Mouse (Mus musculus) common myeloid progenitor, adult 5-6 weeks (primary cell): Measurements from ENCODE around the gene Tet3. TPM values are rescaled to one million over a fixed set of nuclear protein-coding genes. Genes with fewer than 3 reads are reported as not detected.

Source experiments
- ATAC-seq: replicated peaks from 2 replicates; pipeline ENCODE4 v1.8.0; 2016; ENCODE audit warnings: low read depth, mild to moderate bottlenecking, moderate TSS enrichment, inconsistent platforms; ENCODE audit not compliant: poor library complexity, severe bottlenecking
- total RNA-seq: library from RNA; stranded (forward); fragments of 200-1000, 187-1606 nt; gene quantifications from 2 replicates; pipeline ENCODE4 v1.2.3, GENCODE M21; 2017

Gene Tet3
- 17.6 and 24.2 TPM in 2 replicates for total RNA-seq

DNA sequence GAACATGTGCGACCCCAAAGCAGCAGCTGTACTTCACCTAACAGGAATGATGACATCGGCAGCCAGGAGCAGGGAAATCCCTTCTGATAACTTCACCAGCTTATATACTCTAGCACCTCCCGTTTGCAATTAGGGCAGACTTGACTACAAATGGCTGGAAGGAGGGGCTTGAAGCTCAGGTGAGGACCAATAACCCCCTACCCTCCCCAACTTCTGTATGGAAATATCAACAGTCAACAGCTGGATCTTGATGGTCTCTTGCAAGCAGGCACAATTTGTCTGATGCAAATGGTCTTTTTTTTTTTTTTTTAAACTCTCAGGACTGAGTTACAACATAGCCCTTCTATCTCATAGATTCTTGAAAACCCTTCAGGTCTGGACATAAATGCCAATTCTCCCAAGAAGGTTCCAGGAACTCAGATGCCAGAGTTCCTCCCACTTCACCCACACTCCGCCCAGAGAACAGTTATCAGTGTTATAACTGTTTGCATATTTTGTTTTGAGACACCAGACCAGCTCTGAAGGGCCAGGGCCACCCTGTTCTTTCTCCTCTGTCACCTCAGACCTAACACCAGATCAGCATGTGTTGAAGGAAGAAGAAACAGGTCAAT, at the start of gene Tet3:
Tet3 (minus strand) TSS at position 51 of the 611 bp plus-strand sequence.
- no peak for ATAC-seq

DNA sequence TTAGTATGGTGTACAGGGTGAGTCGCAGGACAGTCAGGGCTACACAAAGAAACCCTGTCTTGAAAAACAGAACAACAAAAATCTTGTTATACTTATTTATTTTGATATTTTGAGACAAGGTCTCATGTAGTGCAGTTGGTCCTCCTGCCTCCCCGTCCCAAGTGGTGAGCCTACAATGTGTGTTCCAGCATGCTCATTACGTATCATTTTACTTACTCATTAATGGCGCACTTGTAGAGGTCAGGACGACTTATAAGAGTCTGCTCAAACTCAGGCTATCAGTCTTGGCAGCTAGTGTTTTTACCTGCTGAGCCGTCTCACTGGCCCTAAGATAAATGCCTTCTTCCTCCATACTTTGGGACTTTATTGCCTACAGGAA, 48.3 kb upstream of the Tet3 start:
- ATAC-seq: peak; percentile 17; the same call in 1 of the 2 replicates

DNA sequence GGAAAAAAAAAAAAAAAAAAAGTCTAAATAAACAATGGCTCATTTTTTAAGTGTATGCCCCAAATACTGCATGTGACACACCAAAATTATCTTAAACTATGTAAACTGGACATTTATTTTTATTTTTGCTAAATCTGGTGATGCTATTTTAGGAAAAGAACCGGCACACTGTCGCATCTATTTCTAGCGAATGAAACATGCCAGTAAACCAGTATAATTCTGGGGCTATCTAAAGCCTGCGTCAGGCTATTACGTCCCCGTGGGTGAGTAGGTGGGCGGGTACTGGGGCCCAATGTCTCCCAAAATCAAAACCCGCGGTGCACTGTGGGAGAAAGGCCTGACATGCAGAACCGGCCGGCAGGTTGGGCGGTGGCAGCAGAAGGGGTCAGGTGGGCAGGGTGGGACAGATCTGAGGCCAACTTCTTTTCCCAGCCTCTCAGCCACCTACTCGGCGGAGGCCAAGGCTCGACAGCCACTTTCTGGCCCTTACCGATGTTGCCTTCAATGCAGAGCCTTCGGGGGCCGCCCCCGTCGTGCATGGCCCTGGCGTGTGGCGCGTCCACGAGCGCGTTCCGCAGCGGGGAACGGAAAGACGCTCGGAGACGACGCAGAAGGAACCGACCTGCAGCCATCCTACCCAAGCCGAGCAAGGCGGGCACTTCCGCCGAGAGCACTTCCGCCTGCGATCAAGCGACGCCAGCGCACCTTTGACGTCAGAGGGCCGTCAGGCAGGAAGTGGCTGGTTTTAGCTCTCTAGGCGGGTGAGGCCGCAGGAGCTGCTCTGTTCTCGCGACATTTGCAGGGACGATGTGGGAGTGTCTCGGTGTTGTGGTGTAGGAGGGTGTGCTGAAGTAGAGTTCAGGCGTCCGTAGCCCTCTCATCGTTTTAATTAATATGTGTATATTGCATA, 47.6 kb upstream of the Tet3 start, which contains the start of gene Dguok:
Dguok (minus strand) TSS at position 712 of the 910 bp plus-strand sequence.
- ATAC-seq: peak; percentile 89

GRCm38 (mm10) chr6:83505554-83505953, 46.7 kb upstream of the Tet3 start:
- no peak for ATAC-seq

GRCm38 (mm10) chr6:83503361-83503760, 44.5 kb upstream of the Tet3 start:
- no peak for ATAC-seq

GRCm38 (mm10) chr6:83502656-83503055, 43.8 kb upstream of the Tet3 start:
- peak; percentile 55 for ATAC-seq

- ATAC-seq: no peak
Measured at GRCm38 (mm10) chr6:83501524-83502310, 42.8 kb upstream of the Tet3 start.

GRCm38 (mm10) chr6:83500462-83500861, 41.6 kb upstream of the Tet3 start:
- ATAC-seq: no peak

- ATAC-seq: no peak
Measured at GRCm38 (mm10) chr6:83499078-83499477, 40.2 kb upstream of the Tet3 start.

DNA sequence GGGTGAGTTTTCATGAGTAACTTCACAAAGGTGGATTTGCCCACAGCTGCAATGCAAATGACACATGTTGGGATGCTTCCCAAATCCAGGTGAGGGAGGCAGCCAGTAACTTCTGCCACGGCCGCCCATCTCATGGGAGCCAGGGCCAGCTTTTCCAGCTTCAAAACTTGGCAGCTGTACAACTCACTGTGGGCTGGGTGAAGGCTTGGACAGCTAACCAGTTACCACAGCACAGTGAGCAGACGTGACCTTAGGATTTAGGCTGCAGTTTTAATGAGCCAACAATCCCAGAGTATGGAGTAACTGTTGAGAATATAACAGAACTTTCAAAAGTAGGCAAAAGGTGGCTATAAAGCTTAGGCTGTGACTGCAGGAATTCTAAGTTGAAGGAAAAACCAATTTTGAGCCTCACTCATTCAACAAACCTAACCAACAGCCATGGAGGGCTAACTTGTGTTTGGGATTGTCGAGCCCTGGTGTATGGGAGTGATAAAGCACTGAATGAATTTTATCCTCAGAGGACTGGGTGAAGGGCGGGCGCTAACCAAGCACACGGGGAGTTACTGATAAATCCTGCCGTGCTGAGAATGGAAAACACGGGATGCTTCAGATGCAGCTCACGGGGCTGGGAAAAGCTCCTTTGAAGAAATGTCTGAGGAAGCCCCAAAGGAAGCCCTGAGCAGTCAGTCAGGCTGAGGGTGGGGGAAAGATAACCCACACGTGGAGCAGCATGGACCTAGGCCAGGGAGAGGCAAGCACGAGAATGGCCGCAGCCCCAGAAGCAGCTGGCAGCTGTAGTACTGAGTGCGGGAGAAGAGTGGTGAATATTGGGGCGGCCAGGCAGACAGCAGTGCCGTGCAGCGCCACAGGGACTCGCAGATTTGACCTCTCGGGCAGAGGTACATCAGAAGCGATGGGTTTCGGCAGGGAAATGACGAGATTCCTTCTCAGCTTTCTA, 38.1 kb upstream of the Tet3 start:
- no peak for ATAC-seq

- ATAC-seq: no peak
Measured at GRCm38 (mm10) chr6:83496009-83496752, 37.3 kb upstream of the Tet3 start.

- no peak for ATAC-seq
Measured at GRCm38 (mm10) chr6:83490622-83491021, 31.7 kb upstream of the Tet3 start.

DNA sequence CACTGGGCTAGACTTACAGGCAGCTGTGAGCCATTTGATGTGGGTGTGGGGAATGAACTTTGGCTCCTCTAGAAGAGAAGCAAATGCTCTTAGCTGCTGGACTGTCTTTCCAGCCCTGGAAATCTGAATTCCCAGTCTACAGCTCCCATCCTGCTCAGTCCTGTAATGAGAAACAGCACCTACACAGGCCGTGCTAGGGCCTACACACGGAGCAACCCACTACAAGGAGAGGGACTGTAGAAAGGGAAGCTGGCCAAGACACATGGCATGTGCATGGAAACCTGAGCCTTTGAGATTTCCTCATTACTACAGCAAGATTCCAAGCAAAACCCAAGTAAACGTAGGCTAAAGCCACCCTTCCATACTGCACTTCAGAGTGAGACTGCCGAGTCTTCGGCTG, 29.3 kb upstream of the Tet3 start:
- no peak for ATAC-seq

GRCm38 (mm10) chr6:83487298-83487697, 28.4 kb upstream of the Tet3 start:
- ATAC-seq: no peak

DNA sequence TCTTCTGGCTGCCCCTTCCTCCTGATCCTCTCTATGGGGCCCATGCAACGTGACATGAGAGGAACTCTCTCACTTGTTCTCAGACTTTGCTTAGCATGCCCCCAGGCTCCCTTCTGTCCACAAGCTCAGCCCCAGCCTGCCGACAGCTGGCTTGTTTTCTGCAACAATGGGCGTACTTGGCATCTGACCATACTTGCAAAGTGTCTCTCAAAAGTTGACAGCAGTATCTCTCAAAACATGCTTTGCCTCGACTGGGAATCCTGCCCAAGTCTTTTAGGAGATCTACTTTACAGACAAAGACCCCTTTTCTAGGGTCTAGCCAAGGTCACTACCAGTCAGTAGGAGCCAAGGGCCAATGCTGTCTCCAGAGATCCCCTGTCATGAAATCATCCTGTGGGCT, 27.0 kb upstream of the Tet3 start:
- ATAC-seq: no peak

GRCm38 (mm10) chr6:83483776-83484175, 24.9 kb upstream of the Tet3 start:
- no peak for ATAC-seq

- peak; percentile 90 for ATAC-seq
Measured at GRCm38 (mm10) chr6:83482418-83483085, 23.7 kb upstream of the Tet3 start.

GRCm38 (mm10) chr6:83480019-83480655, 21.3 kb upstream of the Tet3 start:
- no peak for ATAC-seq
